Mouse (Mus musculus) midbrain, postnatal 0 days (tissue): ENCODE measurements around the gene Klhdc1. TPM values are rescaled to one million over a fixed set of nuclear protein-coding genes. Genes with fewer than 3 reads are reported as not detected.

Experiments used
- ATAC-seq: fragments of 200-750 bp; cut with Nextera tagmentation; 2 replicates; pipeline ENCODE4 v1.8.0; 2017; ENCODE audit warnings: moderate number of reproducible peaks, mild to moderate bottlenecking, moderate TSS enrichment, moderate library complexity; ENCODE audit not compliant: low FRiP score
- DNase-seq: peaks from one replicate; pipeline ENCODE4 v3.0.0-alpha.2; 2015; ENCODE audit warnings: low spot score
- H3K27ac ChIP-seq: fragments of 300-500 bp; sonication (generic); 2 replicates; pipeline ENCODE4 v1.5.1; 2014; ENCODE audit warnings: low read depth, mild to moderate bottlenecking, low read length, mixed read lengths
- H3K27me3 ChIP-seq: fragments of 300-500 bp; sonication (generic); 2 replicates; pipeline ENCODE4 v1.6.1; 2014; ENCODE audit warnings: low read length, control low read depth, mixed read lengths; ENCODE audit not compliant: insufficient read depth
- H3K36me3 ChIP-seq: fragments of 300-500 bp; sonication (generic); 2 replicates; pipeline ENCODE4 v1.6.1; 2014; ENCODE audit warnings: low read length, control low read depth, mixed read lengths; ENCODE audit not compliant: insufficient read depth
- H3K4me1 ChIP-seq: fragments of 300-500 bp; sonication (generic); 2 replicates; pipeline ENCODE4 v1.6.1; 2014; ENCODE audit warnings: mild to moderate bottlenecking, control low read depth, antibody characterized with exemption, low read length, mixed read lengths; ENCODE audit not compliant: insufficient read depth
- H3K4me2 ChIP-seq: fragments of 300-500 bp; sonication (generic); 2 replicates; pipeline ENCODE4 v1.6.1; 2014; ENCODE audit warnings: low read depth, mild to moderate bottlenecking, low read length, mixed read lengths; ENCODE audit not compliant: poor library complexity, severe bottlenecking
- H3K4me3 ChIP-seq: fragments of 300-500 bp; sonication (generic); 2 replicates; pipeline ENCODE4 v1.5.1; 2014; ENCODE audit warnings: low read depth, mild to moderate bottlenecking, low read length, moderate library complexity
- H3K9ac ChIP-seq: fragments of 300-500 bp; sonication (generic); replicated peaks from 2 replicates; pipeline ENCODE4 v1.6.1; 2014; ENCODE audit warnings: mild to moderate bottlenecking, low read length, moderate library complexity, mixed read lengths; ENCODE audit not compliant: poor library complexity, severe bottlenecking
- H3K9me3 ChIP-seq: fragments of 300-500 bp; sonication (generic); 2 replicates; pipeline ENCODE4 v1.6.1; 2016; ENCODE audit warnings: low read length, control low read depth
- CTCF ChIP-seq: IDR thresholded peaks from 2 replicates; pipeline ENCODE4 v1.5.1; 2016; ENCODE audit warnings: antibody characterized with exemption, mild to moderate bottlenecking
- whole genome bisulfite sequencing: fragments of 180-500 bp; shearing (Covaris S2); extraction: QIAGEN DNeasy Blood & Tissue Kit; methylation state at CpG from one replicate; pipeline ENCODE4 v1.1.7; 2014; 5-methylcytosine and 5-hydroxymethylcytosine counted together
- polyA plus RNA-seq: library from polyadenylated mRNA; unstranded; fragments of >200 nt; fragmentation: Nextera tagmentation; extraction: Ambion mirVana; gene quantifications from 2 replicates; pipeline ENCODE4 v1.2.1, GENCODE M21; 2015
- total RNA-seq: library from RNA; depleted of rRNA; stranded (reverse); fragments of >200 nt; gene quantifications from 2 replicates; pipeline ENCODE4 v1.2.3, GENCODE M21; 2014

Klhdc1 gene
- total and polyA plus RNA-seq, 2 experiments from 2014 or later, result 8.5 to 25.6 TPM

DNA sequence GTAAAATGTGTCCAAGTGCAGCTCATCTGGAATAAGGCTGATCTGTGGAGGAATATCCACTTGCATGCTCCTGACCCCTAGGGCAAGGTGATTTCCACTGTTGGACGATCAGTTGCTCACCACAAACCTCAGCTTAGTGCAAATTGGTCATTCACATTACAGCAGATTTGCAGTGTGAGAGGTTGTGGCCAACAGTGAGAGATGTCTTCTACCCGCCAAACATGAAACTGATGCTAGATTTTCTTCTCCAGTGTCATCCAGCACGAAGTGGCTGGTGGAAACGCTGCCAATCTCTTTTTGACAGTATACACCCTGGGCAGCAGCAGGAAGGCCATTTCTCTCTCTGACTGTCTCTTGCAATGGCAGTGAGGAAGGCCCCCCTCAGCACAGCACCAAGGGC, 54.7 kb downstream of the Klhdc1 start:
- Histone ChIP-seq H3K4me2 (peak overlapping the region; percentile 78), H3K4me1 (peaks cover 4% of the 10 kb centered on the region; the same call in 1 of the 2 replicates), H3K9me3 (no peaks in the 10 kb centered on the region), H3K9ac (no peak overlapping the region), H3K27me3 (no peaks in the 10 kb centered on the region), H3K4me3 (peak overlapping the region; percentile 96), H3K36me3 (no peaks in the 10 kb centered on the region), H3K27ac (peak overlapping the region; percentile 96)
- 77% methylated on average over 4 of the region's 4 CpGs for WGBS
- DNase-seq, result no peak
- TF ChIP-seq CTCF, result no peak
- ATAC-seq, result no peak

DNA sequence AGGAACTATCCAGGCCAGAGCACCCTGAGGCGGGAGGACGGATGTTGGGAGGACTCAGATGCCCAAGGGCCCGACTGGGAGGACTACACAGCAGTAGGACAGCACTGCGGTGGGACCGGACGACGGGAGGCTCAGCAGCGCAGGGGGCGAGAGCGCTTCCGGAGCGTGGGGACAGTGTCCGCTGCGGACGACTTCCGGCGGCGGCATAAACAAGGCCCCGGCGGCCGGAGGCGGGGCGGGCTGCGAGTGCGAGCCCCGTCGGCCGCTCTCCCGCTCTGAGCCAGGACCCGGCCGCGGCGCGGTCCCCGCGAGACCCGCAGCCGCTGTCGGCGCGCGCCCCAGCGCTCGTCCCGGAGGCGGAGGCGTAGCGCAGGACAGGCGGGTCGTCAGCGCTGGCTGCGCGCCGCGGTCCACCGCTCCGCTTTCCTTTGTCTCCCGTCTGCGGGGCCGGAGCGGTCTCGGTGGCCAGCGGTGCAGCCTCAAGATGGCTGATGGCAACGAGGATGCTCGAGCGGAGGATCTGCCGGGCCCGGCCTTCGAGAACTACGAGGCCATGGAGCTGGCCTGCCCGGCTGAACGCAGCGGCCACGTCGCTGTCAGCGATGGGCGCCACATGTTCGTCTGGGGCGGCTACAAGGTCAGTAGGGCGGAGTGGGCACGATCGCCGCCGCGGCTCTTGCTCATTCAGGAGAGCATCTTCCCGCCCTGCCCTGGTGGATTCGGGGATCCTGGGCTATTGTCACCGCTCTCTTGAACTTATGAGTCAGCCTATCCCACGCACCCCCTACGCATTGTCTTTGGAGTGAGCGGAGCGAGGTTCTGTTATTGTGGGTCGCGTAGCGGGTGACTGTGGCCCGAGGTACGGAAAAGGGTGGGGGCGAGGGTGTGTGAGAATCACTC, 55.8 kb downstream of the Klhdc1 start, which contains the start of gene Klhdc2:
TSS of gene Klhdc2 (plus strand) at position 171 of the 900 bp plus-strand sequence.
- DNase-seq (peak; percentile 95), ATAC-seq (peak; percentile 96)
- Histone ChIP-seq H3K4me1 (peaks cover 4% of the 10 kb centered on the region; the same call in 1 of the 2 replicates), H3K27ac (peak within 1 kb of the TSS; percentile 96), H3K27me3 (no peaks in the 10 kb centered on the region), H3K4me2 (peak within 1 kb of the TSS; percentile 78), H3K36me3 (peaks cover 6% of the 10 kb centered on the region), H3K9ac (peak within 1 kb of the TSS; percentile 97), H3K9me3 (no peaks in the 10 kb centered on the region), H3K4me3 (peak within 1 kb of the TSS; percentile 96)
- TF ChIP-seq CTCF, result no peak
- WGBS, result under 1% methylated on average over 93 of the region's 98 CpGs

DNA sequence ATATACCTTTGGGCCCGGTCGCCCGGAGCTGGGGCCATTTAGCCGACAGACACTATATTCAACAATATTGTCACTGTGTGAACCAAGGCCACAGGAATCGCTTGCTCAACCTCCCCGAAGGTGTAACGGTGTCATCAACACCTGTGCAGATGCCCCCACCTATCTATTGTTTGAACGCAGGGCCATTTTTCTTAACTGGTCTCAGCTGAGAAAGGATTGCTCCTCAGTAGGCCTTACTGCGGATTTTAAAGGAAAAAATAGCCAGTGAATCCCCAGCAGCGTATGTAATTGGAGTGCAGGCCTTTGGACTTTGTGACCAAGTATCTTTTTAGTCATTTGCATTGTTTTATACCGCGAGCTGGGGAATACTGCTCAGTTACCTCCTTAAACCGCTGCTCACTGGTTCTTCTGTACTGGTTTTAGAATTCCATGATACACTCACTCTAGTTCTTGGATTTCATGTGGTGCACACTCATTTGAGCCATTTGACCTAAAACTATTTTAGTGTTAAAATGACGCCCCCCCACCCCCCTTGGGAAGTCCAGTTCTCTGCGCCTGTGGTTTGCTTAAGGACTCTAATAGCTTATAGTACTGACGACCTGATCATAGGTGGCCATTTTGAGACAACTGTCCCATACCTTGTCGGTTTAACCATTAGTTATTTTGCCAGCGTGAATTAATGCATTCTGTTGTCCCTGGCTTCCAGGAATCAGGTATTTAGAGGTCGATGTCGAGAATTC, 56.6 kb downstream of the Klhdc1 start:
- peak overlapping the region; percentile 96 for H3K4me3 ChIP-seq
- no peak for TF ChIP-seq CTCF
- DNase-seq (peak; percentile 36), ATAC-seq (no peak)
- no peaks in the 10 kb centered on the region for H3K9me3 ChIP-seq
- WGBS, result 15% methylated on average over 20 of the region's 20 CpGs
- peaks cover 14% of the 10 kb centered on the region for H3K36me3 ChIP-seq
- peak overlapping the region; percentile 78 for H3K4me2 ChIP-seq
- peak overlapping the region; percentile 96 for H3K27ac ChIP-seq
- no peaks in the 10 kb centered on the region for H3K27me3 ChIP-seq
- H3K9ac ChIP-seq, result peak overlapping the region; percentile 97
- H3K4me1 ChIP-seq, result peaks cover 4% of the 10 kb centered on the region; the same call in 1 of the 2 replicates

DNA sequence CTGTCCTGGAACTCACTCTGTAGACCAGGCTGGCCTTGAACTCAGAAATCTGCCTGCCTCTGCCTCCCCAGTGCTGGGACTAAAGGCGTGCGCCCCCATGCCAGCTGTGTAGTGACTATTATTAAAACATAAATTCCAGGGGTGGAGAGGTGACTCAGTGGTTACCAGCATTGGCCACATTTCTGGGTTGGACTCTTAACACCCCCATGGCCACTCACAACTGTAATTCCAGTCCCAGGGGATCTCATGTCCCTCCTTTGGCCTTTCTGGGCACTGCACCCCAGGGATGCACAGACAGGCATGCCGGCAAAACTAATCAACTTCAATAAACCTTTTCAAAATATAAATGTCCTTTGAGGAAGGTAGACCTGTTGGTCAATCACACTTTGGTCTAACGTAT, 57.3 kb downstream of the Klhdc1 start:
- ATAC-seq, result no peak
- no peaks in the 10 kb centered on the region for H3K9me3 ChIP-seq
- H3K4me2 ChIP-seq, result peak overlapping the region; percentile 78
- H3K9ac ChIP-seq, result no peak overlapping the region
- WGBS, result 91% methylated on average over 4 of the region's 4 CpGs
- peaks cover 15% of the 10 kb centered on the region for H3K36me3 ChIP-seq
- DNase-seq, result peak; percentile 14
- H3K4me1 ChIP-seq, result peaks cover 4% of the 10 kb centered on the region; the same call in 1 of the 2 replicates
- H3K4me3 ChIP-seq, result peak overlapping the region; percentile 96; the same call in 1 of the 2 replicates
- TF ChIP-seq CTCF, result peak; percentile 15; the same call in 1 of the 2 replicates
- H3K27ac ChIP-seq, result no peak overlapping the region
- H3K27me3 ChIP-seq, result no peaks in the 10 kb centered on the region

DNA sequence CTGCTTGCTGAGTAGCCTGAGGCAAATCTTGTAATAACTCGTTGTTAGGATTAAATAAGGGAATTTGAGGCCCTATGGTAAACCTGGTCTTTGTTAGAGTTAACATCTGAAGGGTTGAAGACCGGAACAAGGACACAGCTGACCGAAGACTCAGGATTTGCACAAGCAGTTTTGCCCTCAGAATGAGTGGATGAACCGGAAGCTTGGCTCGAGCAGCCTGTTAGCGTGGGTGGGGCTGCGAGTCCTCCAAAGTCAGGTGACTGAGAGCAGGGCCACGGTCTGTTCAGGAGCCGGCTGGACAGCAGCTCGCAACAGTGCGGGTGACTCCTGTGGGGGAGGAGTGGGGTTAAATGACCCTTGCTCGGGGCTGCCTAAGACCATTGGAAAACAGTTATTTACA, 58.3 kb downstream of the Klhdc1 start:
- Histone ChIP-seq H3K4me2 (no peak overlapping the region), H3K9me3 (no peaks in the 10 kb centered on the region), H3K36me3 (peaks cover 21% of the 10 kb centered on the region), H3K27ac (no peak overlapping the region), H3K4me1 (peaks cover 4% of the 10 kb centered on the region; the same call in 1 of the 2 replicates), H3K9ac (no peak overlapping the region), H3K4me3 (no peak overlapping the region), H3K27me3 (no peaks in the 10 kb centered on the region)
- whole genome bisulfite sequencing, result 67% methylated on average over 12 of the region's 12 CpGs
- no peak for ATAC-seq
- DNase-seq, result no peak
- TF ChIP-seq CTCF, result no peak
